Mouse (Mus musculus) E14TG2a.4 (cell line): ENCODE results near the gene Nlgn3.

ENCODE experiments used
- CTCF ChIP-seq: conservative IDR thresholded peaks from 2 replicates; pipeline ENCODE4 v1.5.1; 2014; ENCODE audit warnings: low read length
- POU5F1 ChIP-seq: IDR thresholded peaks from 2 replicates; pipeline ENCODE4 v1.6.1; 2014; ENCODE audit warnings: low read length, borderline replicate concordance

- no peak for TF ChIP-seq CTCF
- TF ChIP-seq POU5F1, result no peak
Measured at GRCm38 (mm10) chrX:101282813-101283212, 16.2 kb upstream of the Nlgn3 start.
